Mouse (Mus musculus) heart, embryonic 13.5 days (tissue): Measurements from ENCODE around the gene Krt16. TPM values are rescaled to one million over a fixed set of nuclear protein-coding genes. Genes with fewer than 3 reads are reported as not detected.

ENCODE experiments used
- polyA plus RNA-seq: library from polyadenylated mRNA; unstranded; fragments of >200 nt; fragmentation: Nextera tagmentation; extraction: Ambion mirVana; gene quantifications from 2 replicates; pipeline ENCODE4 v1.2.1, GENCODE M21; 2015

Krt16 gene
- polyA plus RNA-seq, 1 experiment from 2014 or later, result not detected

Other genes starting within 250 kb of the Krt16 start
- not detected in 2 replicates for gene Krt33a, start 232.7 kb downstream of the Krt16 start, polyA plus RNA-seq
- not detected in 2 replicates for gene Krt33b, start 219.0 kb downstream of the Krt16 start, polyA plus RNA-seq
- gene Krt34, start 207.3 kb downstream of the Krt16 start, polyA plus RNA-seq, result not detected in 2 replicates
- not detected in 2 replicates for gene Krt31, start 198.4 kb downstream of the Krt16 start, polyA plus RNA-seq
- gene Krt32, start 160.7 kb downstream of the Krt16 start, polyA plus RNA-seq, result not detected in 2 replicates
- gene Krt35, start 152.7 kb downstream of the Krt16 start, polyA plus RNA-seq, result not detected in 2 replicates
- not detected in 2 replicates for gene Krt36, start 143.3 kb downstream of the Krt16 start, polyA plus RNA-seq
- not detected in 2 replicates for gene Krt13, start 127.3 kb downstream of the Krt16 start, polyA plus RNA-seq
- 1.2 and 1.5 TPM in 2 replicates for gene Krt15, start 113.0 kb downstream of the Krt16 start, polyA plus RNA-seq
- 72.6 and 74.0 TPM in 2 replicates for gene Krt19, start 100.2 kb downstream of the Krt16 start, polyA plus RNA-seq
- not detected in 2 replicates for gene Krt9, start 55.7 kb downstream of the Krt16 start, polyA plus RNA-seq
- gene Krt14, start 41.4 kb downstream of the Krt16 start, polyA plus RNA-seq, result 3.0 and 3.1 TPM in 2 replicates
- gene Krt17, start 12.1 kb upstream of the Krt16 start, polyA plus RNA-seq, result 2.3 and 3.0 TPM in 2 replicates
- gene Krt42, start 21.0 kb upstream of the Krt16 start, polyA plus RNA-seq, result not detected in 2 replicates
- gene Eif1, start 71.0 kb upstream of the Krt16 start, polyA plus RNA-seq, result 1,570 and 1,681 TPM in 2 replicates
- gene Gast, start 85.5 kb upstream of the Krt16 start, polyA plus RNA-seq, result not detected in 2 replicates
- 8.0 and 9.3 TPM in 2 replicates for gene Hap1, start 107.2 kb upstream of the Krt16 start, polyA plus RNA-seq
- 107 and 111 TPM in 2 replicates for gene Jup, start 148.9 kb upstream of the Krt16 start, polyA plus RNA-seq
- gene P3h4, start 165.9 kb upstream of the Krt16 start, polyA plus RNA-seq, result 62.9 and 63.5 TPM in 2 replicates
- 112 and 119 TPM in 2 replicates for gene Fkbp10, start 166.8 kb upstream of the Krt16 start, polyA plus RNA-seq
- gene Nt5c3b, start 192.9 kb upstream of the Krt16 start, polyA plus RNA-seq, result 104 and 110 TPM in 2 replicates
- 0.33 and 0.60 TPM in 2 replicates for gene Klhl10, start 193.0 kb upstream of the Krt16 start, polyA plus RNA-seq
- 6.6 and 6.7 TPM in 2 replicates for gene Klhl11, start 223.8 kb upstream of the Krt16 start, polyA plus RNA-seq